Mouse (Mus musculus) kidney, adult 11 months (tissue): Measurements from ENCODE around the gene Borcs6.

Experiments
- DNase-seq: peaks from one replicate; pipeline ENCODE4 v3.0.0; 2022

Borcs6 gene

GRCm38 (mm10) chr11:69050748-69051147 lies 8.8 kb upstream of the Borcs6 start:
- DNase-seq: no peak

DNA sequence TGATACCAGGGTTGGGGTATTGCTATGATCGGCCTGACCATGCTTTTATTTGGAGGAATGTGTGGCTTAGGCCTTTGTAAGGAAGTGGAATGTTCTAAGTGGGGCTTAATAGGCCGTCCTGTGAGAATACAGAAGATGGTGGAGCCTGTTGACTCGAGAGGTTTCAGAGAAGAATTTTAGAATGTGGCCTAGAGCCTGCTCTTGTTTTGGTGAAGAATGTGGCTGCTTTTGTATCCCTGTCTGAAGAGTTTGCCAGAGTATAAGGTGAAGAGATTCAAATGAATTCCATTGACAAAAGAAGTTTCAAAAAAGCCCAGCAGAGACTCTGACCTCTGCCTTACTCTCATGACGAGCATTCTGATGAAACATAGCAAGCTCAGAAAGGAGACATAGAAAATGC lies 7.7 kb upstream of the Borcs6 start:
- DNase-seq: no peak

DNA sequence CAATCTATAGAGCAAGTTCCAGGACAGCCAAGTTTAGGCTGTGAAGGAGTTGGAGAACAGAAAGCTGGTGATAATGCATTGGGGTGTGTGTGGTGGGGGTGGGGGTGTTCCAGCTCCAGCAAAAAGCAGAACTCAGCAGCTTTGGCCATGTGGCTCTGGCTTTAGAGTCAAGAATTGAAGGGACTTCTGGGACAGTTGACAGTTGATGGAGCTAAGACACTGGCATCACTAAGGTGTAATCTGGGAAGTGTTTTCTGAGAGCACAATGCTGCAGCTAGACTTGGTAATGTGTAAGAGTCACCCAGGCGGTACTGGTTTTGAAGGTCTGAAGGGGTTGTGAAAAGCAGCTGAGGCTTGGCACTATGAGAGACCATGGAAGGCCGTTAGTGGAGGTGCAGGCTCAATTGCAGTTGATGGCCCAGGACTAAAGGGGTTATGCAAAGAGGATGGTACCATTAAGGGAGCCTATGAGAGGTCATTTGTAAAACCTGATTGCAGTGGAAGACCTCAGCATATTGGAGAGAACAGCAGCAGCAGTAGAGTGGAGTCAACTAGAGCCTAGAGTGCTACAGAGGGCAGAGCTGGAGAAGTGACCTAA lies 6.6 kb upstream of the Borcs6 start:
- DNase-seq: no peak

DNA sequence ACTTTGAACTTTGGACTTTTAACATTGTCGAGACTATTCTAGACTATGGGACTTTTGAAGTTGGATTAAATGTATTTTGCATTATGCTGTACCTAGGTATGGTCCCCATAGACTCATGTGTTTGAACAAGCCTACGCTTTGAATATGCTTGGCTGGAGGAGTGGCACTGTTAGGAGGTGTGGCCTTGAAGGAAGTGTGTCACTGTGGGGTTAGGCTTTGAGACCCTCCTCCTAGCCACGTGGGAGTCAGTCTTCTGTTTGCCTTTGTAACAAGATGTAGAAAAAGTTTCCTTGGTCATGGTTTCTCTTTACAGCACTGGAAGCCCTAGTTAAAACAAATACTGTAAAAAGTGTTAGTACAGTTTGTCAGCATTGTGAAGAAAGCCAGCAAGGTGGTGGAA lies 5.7 kb upstream of the Borcs6 start:
- no peak for DNase-seq

DNA sequence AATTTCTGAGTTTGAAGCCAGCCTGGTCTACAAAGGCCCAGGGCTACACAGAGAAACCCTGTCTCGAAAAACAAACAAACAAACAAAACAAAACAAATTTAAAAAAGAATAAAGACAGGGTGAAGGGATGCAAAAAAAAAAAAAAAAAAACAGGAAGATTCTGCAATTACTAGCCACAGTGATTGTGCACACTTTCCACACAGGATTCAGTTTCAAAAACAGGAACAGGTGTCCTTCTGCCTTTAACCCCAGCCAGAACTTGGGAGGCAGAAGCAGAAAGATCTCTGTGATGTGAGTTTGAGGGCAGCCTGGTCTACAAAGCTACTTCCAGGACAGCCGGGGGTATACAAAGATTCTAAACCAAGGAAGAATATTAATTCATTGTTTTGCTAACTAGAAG lies 1.3 kb upstream of the Borcs6 start:
- no peak for DNase-seq

- DNase-seq: no peak
These were observed 674 bp upstream of the Borcs6 start for GRCm38 (mm10) chr11:69058729-69059356.

GRCm38 (mm10) chr11:69059975-69060411 lies 476 bp downstream of the Borcs6 start:
- no peak for DNase-seq

GRCm38 (mm10) chr11:69060448-69061254 lies 1.1 kb downstream of the Borcs6 start:
- DNase-seq: no peak

GRCm38 (mm10) chr11:69061255-69061912 lies 1.9 kb downstream of the Borcs6 start:
- DNase-seq: no peak

DNA sequence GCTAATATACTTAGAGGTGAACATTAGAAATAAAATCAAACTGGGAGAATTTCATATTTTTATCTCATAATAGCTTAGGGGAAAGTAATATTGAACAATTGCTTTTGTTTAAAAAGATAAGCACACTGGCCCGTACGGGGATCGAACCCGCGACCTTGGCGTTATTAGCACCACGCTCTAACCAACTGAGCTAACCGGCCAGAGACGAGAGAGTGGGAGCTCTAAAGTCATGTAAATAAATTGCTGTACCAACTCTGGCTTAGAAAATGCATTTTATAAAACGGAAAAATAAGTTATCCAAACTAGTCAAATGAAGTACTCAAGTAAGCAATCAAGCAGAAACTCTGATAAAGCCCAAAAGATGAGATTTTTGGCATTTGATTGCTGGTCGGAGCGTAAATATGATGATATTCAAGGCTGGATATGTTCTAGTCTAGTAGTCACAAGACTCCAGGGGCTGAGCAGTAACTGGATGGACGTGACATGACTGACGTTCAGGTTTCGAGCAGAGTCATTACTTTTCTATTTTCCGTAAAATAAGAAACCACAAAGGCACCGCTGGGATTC lies 2.8 kb downstream of the Borcs6 start:
- peak; percentile 70 for DNase-seq

DNA sequence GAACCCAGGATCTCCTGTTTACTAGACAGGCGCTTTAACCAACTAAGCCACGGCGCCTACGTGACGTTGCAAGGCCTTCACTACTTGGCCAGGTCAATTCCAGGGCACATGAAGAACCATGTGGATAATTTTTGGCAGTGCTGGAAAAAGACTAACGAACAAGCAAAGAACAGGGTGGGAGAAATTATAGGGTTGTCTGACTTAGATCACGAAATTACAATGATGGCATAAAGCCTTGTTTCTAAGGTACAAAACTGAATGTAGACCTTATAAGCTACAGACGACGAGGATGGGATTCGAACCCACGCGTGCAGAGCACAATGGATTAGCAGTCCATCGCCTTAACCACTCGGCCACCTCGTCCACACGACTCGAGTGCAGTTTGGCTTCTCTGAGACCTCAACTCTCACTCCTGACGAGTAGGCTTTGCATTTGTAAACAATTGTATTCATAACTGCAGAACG lies 3.3 kb downstream of the Borcs6 start:
- peak; percentile 94 for DNase-seq

DNA sequence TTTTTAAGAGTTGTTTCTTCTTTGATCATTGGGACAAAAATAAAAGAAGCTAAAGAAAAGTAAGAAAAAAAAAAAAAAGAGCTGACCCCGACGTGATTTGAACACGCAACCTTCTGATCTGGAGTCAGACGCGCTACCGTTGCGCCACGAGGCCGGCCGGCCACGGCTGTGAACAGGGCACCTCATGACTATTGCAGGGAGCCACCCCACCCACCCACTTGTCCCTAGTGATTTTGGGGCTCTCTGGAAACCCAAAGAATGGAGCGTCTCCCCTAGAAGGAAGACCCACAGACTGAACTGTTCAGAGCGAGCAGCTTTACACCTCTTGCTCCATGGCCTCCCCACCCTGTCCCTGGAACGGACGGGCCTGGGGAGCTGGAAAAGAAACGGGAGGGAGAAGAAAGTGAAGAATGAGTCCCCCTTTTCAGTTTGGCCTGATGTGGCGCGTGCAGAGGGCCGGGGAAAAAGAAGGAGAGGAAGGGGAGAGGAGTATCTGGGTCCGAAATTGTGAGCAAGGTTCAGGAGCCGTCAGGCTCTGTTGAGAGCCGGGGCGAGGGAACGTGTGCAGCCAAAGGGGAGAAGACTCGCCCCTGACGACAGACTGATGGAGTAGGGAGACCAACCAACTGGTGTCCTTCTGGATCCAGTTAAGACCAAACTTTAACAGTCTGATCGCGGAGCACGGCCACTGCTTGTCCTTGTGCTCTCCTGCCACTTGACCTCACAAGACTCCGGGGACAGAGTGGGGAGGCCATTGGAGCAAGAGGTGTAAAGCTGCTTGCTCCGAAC lies 4.1 kb downstream of the Borcs6 start:
- no peak for DNase-seq

DNA sequence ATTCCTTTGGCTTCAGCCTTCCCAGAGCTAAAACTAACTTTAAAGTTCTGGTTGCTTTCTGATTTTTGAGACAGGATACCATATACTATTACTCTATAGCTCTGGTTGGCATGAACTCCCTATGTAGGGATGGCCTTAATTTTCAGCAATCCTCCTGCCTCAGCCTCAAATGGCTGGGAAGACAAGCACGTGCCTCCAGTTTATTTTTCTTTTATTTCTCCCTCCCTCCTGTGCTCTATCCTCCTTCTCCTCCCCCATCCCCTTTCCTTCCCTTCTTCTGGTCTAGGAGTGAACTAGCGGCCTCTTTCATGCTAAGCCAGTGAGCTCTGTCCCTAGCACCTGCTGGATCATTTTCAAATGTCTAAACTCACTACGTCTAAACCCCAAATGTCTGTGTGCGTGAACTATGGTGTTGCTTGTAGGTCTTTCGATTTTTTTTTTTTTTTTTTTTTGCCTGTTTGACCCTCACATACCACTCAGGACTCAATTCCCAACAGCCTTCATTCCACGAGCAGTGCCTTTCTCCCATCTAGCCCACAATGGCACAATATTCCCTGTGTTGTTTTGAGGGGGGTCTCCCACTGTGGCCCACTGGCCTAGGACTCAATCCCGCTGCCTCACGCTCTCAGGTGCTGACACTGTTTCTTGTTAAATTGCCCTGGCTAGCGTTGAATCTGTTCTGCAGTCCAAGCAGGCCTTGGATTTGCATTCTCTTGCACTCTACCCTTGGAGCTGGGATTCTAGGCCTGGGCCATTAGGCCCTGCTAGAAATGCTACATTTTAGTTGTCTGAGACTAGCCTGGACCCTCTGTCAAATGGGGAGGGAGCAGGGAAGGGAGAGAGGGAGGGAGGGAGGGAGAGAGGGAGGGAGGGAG lies 5.0 kb downstream of the Borcs6 start:
- DNase-seq: no peak

GRCm38 (mm10) chr11:69065394-69065925 lies 5.9 kb downstream of the Borcs6 start:
- DNase-seq: no peak

DNA sequence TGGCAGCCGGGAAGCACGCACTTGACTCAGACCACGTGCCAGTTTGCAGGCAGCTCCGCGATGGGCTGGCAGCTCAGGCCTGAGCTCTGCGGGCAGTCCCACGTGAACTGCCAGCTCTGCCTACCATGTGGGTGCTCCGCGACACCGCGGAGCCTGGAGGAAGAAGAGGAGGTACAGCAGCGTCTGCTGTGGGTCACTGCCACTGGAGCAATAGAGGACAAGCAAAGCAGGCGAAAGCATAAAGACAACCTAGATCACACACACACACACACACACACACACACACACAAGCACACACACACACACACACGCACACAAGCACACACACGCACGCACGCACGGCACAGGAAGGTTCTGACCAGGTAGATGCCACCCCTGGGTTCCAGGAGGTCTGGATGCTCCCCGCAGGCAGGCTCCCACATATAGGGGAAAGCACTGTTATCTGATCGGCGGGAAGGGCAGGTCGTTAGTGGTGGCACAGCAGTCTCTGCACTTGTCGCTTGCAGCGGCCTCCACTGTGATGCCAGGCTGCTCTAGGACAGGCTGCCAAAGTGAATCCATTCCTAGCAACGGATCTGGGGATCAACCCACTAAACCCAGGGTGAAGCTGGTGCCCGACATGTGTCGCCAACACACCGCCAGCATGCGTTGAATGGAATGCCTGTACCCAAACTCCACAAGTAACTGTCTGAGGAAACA lies 6.8 kb downstream of the Borcs6 start:
- DNase-seq: no peak

- DNase-seq: peak; percentile 85
These were observed 7.4 kb downstream of the Borcs6 start for GRCm38 (mm10) chr11:69066956-69067355.

DNA sequence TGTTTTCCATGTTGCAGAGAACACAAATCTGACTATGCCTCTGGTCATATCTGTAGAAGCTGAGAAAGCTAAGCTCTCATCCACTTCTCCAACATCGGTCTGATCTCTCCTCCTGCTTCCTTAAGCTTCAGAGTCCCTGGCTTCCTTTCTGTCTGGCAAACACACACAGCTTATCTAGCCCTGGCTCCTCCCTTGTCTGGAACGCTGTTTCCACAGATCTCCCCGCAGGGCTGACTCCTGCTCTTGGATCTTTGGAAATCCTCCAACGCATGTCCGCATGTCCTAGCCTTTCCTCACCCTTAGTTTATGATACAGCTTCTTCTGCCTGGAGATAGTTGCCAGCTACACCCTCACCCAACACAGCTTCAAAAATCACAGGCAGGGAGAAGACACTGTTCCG lies 8.1 kb downstream of the Borcs6 start:
- DNase-seq: no peak

DNA sequence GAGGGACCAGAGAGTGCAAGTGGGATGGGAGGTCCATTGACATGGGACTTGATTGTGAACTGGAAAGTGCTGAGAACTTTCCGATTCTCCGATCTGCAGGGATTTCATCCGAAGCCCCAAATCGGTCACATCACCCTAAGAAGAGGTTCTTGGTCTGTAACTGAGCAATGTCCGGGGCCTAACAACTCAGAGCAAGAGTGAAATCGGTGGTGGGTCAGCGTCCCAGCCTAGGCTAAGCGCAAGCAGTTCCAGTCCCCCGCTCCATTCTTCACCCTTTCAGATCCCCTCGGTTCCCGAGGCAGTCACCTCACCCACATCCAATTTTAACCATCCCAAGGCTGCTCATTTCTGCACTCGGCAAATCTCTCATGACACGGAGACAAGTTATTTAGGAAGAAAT lies 10.6 kb downstream of the Borcs6 start:
- DNase-seq: no peak

GRCm38 (mm10) chr11:69070590-69071222 lies 11.2 kb downstream of the Borcs6 start, which contains the start of gene Tmem107:
TSS of gene Tmem107 (plus strand) at chr11:69070806.
- DNase-seq: peak; percentile 95

DNA sequence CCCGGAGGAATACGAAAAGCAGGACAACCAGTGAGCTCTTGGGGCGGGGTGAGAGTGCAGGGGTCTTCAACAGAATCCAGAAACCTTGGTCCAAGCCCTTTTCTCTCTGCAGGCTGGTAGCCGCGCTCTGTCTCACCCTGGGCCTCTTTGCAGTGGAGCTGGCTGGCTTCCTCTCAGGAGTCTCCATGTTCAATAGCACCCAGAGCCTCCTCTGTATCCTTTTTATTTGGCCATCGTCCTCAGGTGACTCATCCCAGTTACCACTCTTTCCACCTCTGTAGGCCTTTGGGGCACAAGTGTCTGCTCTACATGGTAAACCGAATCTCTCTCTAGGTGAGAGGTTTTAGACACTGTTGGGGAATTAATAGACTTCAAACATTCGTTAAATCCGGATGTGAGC lies 11.7 kb downstream of the Borcs6 start:
- no peak for DNase-seq
